Mouse (Mus musculus) liver, adult (tissue): ENCODE data around the gene Bank1.

Experiments
- GATA4 ChIP-seq: IDR thresholded peaks from 2 replicates; pipeline ENCODE4 v1.6.1; 2014; ENCODE audit warnings: mild to moderate bottlenecking, low read length; ENCODE audit not compliant: insufficient replicate concordance

The Bank1 gene

GRCm38 (mm10) chr3:136295250-136295649 is 30.6 kb downstream of the Bank1 start:
- no peak for TF ChIP-seq GATA4

- TF ChIP-seq GATA4: no peak
Observed at GRCm38 (mm10) chr3:136287883-136288282, 38.0 kb downstream of the Bank1 start.

DNA sequence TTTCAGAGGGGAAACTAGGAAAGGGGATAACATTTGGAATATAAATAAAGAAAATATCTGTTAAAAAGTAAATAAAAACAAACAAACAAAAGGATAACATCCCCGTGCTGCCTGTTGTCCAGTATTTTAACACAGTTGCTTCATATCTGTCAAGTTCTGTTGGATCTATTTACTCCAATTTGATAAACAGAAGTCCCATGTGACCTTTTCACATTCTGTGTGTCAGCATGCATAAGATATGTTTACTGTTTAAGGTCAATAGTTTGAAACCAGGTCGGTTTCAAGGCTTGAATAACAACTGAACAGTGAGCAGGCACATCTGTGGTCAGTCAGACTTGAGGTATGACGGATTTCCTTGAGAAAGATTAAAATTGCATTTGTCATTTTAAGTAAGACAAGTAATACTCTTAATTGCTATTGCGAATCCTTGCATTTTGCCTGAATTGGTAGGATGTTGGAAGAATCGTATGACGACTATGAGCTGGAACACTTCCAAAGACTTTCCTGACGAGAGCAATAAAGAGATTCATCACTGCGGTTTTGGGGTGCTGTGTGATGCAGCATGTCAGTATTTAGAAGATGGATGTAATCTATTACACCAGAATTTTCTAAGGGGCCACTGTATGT is 60.8 kb downstream of the Bank1 start:
- TF ChIP-seq GATA4: no peak

GRCm38 (mm10) chr3:136257761-136258160 is 68.1 kb downstream of the Bank1 start:
- no peak for TF ChIP-seq GATA4

DNA sequence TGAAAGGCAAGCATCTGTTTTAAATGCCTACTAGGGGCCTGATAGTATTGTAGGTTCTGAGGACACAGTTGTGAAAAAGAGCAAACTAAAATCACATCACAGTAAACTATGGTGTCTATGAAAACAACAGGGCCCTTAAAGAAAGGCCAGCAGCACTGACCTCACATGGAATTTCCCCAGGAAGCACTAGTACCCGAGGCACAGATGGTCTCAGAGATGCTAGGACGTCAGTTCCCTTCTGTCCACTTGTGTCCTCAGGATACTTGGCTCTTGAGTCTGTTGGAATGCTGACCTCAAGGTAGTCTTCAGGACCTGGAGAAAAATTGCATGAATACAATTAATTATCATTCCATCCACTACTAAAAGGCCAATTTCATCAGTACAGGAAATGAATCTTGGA is 71.2 kb downstream of the Bank1 start:
- TF ChIP-seq GATA4: no peak

- no peak for TF ChIP-seq GATA4
Observed at GRCm38 (mm10) chr3:136252820-136253219, 73.0 kb downstream of the Bank1 start.

DNA sequence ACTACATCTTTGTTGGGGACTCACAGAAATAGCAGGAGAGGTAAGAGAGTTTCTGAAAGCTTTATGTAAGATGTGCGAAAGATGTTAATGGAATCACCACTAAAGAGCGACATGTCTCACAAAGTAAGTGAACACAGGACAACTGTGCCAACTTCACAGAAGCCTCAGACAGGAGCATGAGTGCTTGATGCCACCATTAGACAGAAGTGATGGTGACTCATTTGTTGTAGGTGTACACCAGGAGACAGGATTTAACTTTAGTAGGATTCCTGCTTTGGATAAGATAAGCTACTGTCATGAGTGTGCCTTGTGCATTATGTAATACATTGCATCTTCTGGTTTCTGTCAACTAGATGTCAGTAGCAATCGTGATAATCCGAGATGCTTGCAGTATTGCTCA is 74.3 kb downstream of the Bank1 start:
- no peak for TF ChIP-seq GATA4

- no peak for TF ChIP-seq GATA4
Observed at GRCm38 (mm10) chr3:136247331-136247730, 78.5 kb downstream of the Bank1 start.

- TF ChIP-seq GATA4: no peak
Observed at GRCm38 (mm10) chr3:136244931-136245330, 80.9 kb downstream of the Bank1 start.

DNA sequence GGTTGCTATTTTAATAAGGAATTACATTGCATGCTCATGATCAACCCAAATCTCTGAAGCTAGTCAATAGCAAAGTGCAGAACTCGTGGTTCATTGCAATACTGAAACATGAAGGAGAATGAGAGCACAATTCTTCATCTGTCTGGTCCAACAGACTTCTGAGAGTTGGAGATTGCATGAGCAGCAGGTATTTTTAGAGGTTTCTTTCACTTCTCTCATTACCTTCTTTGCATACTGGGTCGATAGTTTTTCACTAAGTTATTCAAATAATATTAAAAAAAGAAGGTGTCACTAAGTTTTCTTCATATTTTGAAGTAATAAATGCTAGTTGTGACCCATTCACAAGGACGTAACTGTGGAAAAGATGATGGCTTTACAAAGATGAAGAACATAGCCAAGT is 87.1 kb downstream of the Bank1 start:
- TF ChIP-seq GATA4: no peak

GRCm38 (mm10) chr3:136233507-136233906 is 92.4 kb downstream of the Bank1 start:
- TF ChIP-seq GATA4: no peak

GRCm38 (mm10) chr3:136230602-136231151 is 95.2 kb downstream of the Bank1 start:
- no peak for TF ChIP-seq GATA4

- TF ChIP-seq GATA4: no peak
Observed at GRCm38 (mm10) chr3:136189661-136190228, 136.1 kb downstream of the Bank1 start.

DNA sequence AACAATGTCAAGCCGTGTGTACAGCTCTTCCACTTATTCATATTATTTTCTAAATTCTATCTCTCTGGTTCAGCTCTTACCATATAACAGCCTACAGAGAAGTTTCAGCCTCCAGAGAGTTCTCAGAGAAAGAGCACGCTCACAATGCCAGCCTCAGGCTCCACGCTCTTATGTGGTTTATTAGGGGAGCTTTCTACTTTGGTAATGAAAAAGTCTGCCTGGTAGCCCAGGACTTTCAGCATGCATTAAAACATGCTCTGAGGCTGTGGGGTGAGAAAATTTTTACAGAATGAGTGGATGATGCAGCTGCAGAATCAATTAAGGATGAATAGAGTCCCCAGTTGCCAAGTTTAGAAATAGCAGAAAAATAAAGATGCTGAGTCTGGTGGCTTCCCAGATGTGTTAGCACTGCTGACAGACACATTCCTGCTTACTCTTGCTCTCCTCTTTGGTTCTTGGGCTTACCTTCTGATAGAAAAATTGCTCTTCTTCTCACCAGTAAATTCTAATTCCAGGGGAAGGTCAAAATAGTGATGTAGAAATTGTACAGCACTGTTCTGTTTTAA is 139.2 kb downstream of the Bank1 start:
- no peak for TF ChIP-seq GATA4

DNA sequence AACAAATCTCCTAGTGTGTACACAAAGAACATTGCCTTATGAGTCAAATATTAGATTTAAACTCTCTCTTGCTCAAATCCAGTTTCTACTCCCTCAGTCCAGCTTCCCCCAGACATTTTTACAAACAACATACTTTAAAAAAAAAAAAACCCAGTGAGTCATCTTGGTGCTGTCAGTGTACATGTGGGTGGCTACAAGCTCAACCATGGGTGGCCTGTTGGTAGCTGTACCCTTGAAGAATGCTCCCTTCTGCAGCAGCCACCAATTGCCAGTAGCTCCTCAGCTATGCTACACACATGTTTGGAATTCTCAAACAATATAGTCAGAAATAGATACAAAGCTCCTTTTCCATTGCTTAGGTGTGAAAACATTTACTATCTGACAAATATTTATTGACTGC is 154.2 kb downstream of the Bank1 start:
- TF ChIP-seq GATA4: no peak

GRCm38 (mm10) chr3:136168071-136168470 is 157.8 kb downstream of the Bank1 start:
- no peak for TF ChIP-seq GATA4
